Mouse (Mus musculus) heart, adult 2 months (tissue): Measurements from ENCODE around the gene Cd300ld3.

Source experiments
- CTCF ChIP-seq: fragments of 200-600 bp; IDR thresholded peaks from 2 replicates; pipeline ENCODE4 v1.8.1; 2022; ENCODE audit warnings: antibody characterized with exemption, mild to moderate bottlenecking, moderate library complexity
- EP300 ChIP-seq: fragments of 200-500 bp; IDR thresholded peaks from 2 replicates; pipeline ENCODE4 v1.6.1; 2011; ENCODE audit warnings: low read depth, low read length, control low read depth; ENCODE audit not compliant: insufficient read depth

- TF ChIP-seq CTCF: 0 out of 2 replicates have a peak, but pooled peaks have one; percentile 8
- TF ChIP-seq EP300: 0 out of 2 replicates have a peak, but pooled peaks have one; percentile 9
Observed at GRCm38 (mm10) chr11:115071631-115072294, 23.6 kb upstream of the Cd300ld3 start.
